Mouse (Mus musculus) spleen, adult 2 months (tissue): ENCODE results near the gene Ak5.

Experiments used
- CTCF ChIP-seq: fragments of 200-500 bp; IDR thresholded peaks from 2 replicates; pipeline ENCODE4 v1.5.1; 2011; ENCODE audit warnings: mild to moderate bottlenecking, inconsistent platforms; ENCODE audit not compliant: insufficient read depth, insufficient read length, insufficient replicate concordance; ENCODE audit errors: extremely low read depth
- POLR2A ChIP-seq: fragments of 200-500 bp; IDR thresholded peaks from 2 replicates; pipeline ENCODE4 v1.6.1; 2011; ENCODE audit warnings: low read depth, low read length, inconsistent platforms

- TF ChIP-seq CTCF: no peak
- no peak for TF ChIP-seq POLR2A
Measured at GRCm38 (mm10) chr3:152497084-152497483, 171.1 kb downstream of the Ak5 start.
